Mouse (Mus musculus) Patski (cell line): ENCODE data around the gene Btbd35f20. TPM values are rescaled to one million over a fixed set of nuclear protein-coding genes. Genes with fewer than 3 reads are reported as not detected.
"Not testable (repeated sequence)": the region's sequence is repeated elsewhere in the genome, so short reads cannot be mapped to it uniquely, and the experiment has no call there.

ENCODE experiments used
- ATAC-seq: fragments of 100-300 bp; one replicate; pipeline ENCODE4 v1.8.0; 2021
- CTCF ChIA-PET: fragments of 350-600 bp; sonication (Branson Sonifier 250); formaldehyde crosslinking; loops from one replicate; lab custom pipeline; 2022; ENCODE audit warnings: inconsistent platforms; lab: Charles Lee
- POLR2A ChIA-PET: fragments of 350-600 bp; sonication (Branson Sonifier 250); formaldehyde crosslinking; loops from one replicate; lab custom pipeline; 2022; ENCODE audit warnings: antibody characterized with exemption, inconsistent platforms; lab: Charles Lee
- DNase-seq: peaks from one replicate; pipeline ENCODE4 v3.0.0-alpha.2; 2011; ENCODE audit warnings: low read depth, low spot score
- H3K27me3 ChIP-seq: fragments of 371-371 bp; one replicate; pipeline ENCODE4 v1.5.1; 2021
- in situ Hi-C: fragments of 300-500 bp; cut with MboI; formaldehyde crosslinking; loops from 3 replicates; pipeline ENCODE4 v1.11.1; 2018; ENCODE audit warnings: low pct_unique_long_range_greater_than_20kb, mixed read lengths
- polyA plus RNA-seq: library from polyadenylated mRNA; unstranded; gene quantifications from one replicate; pipeline ENCODE4 v1.2.3, GENCODE M21; 2021

Btbd35f20 gene
- polyA plus RNA-seq = not detected

DNA sequence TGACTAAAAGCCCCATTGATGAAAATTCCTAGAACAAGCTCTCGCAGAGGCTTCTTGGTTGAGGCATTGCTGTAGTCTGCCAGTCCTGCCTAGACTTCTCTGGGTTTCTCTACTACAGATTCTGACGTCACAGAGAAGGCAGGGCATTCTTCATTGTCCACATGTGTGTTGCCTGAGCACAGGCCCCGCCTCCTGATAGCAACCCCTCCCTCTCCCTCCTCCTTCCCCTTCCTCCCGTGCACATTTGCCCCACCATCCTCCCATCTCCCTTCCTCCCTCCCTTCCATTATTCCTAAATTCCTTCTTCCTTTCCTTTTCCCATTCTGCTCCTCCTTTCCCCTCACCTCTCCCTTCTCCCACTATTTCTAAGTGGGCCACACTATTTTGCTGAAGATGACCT is at the start of gene Btbd35f20:
Gene Btbd35f20 (minus strand): TSS at position 101 of the 400 bp plus-strand sequence.
- CTCF ChIA-PET, DNase-seq, POLR2A ChIA-PET, in situ Hi-C loops, ATAC-seq, H3K27me3 ChIP-seq: not testable (repeated sequence)

Other genes with a start within 250 kb of the Btbd35f20 start
- not detected for gene Btbd35f28, start 94.7 kb downstream of the Btbd35f20 start, polyA plus RNA-seq
- not detected for gene Btbd35f17, start 79.4 kb upstream of the Btbd35f20 start, polyA plus RNA-seq